Mouse (Mus musculus): ENCODE measurements around the gene Kif11. TPM values are rescaled to one million over a fixed set of nuclear protein-coding genes. Genes with fewer than 3 reads are reported as not detected.

Kif11 gene
- total RNA-seq, 2 experiments from 2014 or later, result 12.2 to 15.0 TPM

GRCm38 (mm10) chr19:37443631-37444140 lies 67.5 kb downstream of the Kif11 start:
- no peak for DNase-seq

- DNase-seq, result no peak
Observed at GRCm38 (mm10) chr19:37448212-37448611, 72.0 kb downstream of the Kif11 start.

- no peak for DNase-seq
Observed at GRCm38 (mm10) chr19:37449246-37449645, 73.0 kb downstream of the Kif11 start.

- no peak for DNase-seq
Observed at GRCm38 (mm10) chr19:37455528-37455927, 79.3 kb downstream of the Kif11 start.

GRCm38 (mm10) chr19:37455961-37456360 lies 79.8 kb downstream of the Kif11 start:
- no peak for DNase-seq

- no peak for DNase-seq
Observed at GRCm38 (mm10) chr19:37458013-37458412, 81.8 kb downstream of the Kif11 start.

GRCm38 (mm10) chr19:37466403-37466802 lies 90.2 kb downstream of the Kif11 start:
- DNase-seq, result no peak

- DNase-seq, result no peak
Observed at GRCm38 (mm10) chr19:37466978-37467377, 90.8 kb downstream of the Kif11 start.

- DNase-seq, result peak; percentile 34
Observed at GRCm38 (mm10) chr19:37468841-37469566, 92.8 kb downstream of the Kif11 start.

Other genes with a start within 250 kb of the Kif11 start
- 100 to 1,000 TPM; 145 to 152 TPM for gene March5, start 168.9 kb upstream of the Kif11 start, total RNA-seq (2021)
- gene Cpeb3, start 167.8 kb upstream of the Kif11 start, total RNA-seq (2021), result 10 to 100 TPM; 14.2 to 26.8 TPM
- 10 to 100 TPM; 77.4 to 91.2 TPM for gene Ide, start 38.6 kb upstream of the Kif11 start, total RNA-seq (2021)
- gene Hhex, start 58.4 kb downstream of the Kif11 start, total RNA-seq (2021), result 10 to 100 TPM; 19.8 to 26.7 TPM
- gene Exoc6, start 174.0 kb downstream of the Kif11 start, total RNA-seq (2021), result 10 to 100 TPM; 25.2 to 29.2 TPM